Mouse (Mus musculus): ENCODE results near the gene Gm10477.

DNA sequence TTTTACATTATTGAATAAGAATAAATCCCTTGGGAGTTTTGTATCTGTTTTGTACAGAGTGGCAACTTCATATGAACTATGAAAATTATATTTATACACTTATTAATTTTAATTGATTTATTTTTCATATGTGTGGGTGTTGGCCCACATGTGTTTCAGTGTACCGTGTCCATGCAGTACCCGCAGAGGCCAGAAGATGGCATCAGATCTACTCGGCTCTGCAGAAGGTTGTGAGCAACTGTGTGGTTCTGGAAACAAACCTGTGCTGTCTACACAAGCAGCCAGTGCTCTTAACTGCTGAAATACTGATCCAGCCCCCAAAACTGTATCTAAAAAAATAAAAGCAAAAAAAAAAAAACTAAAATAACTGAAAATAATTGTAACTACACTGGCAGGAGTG is 6.7 kb downstream of the Gm10477 start:
- TF ChIP-seq CTCF (IDR thresholded peaks at IDR 0.05; ENCODE audit: borderline replicate concordance, insufficient read depth, low read length) (peak; percentile 42; the same call in 1 of the 2 replicates), POLR2A (IDR thresholded peaks at IDR 0.05; ENCODE audit: low read depth, low read length) (no peak)

All from embryonic fibroblast, embryonic 13.5 days (primary cell).